8 mouse cellular contexts compared by ENCODE assay signal in the genomic region with DNA sequence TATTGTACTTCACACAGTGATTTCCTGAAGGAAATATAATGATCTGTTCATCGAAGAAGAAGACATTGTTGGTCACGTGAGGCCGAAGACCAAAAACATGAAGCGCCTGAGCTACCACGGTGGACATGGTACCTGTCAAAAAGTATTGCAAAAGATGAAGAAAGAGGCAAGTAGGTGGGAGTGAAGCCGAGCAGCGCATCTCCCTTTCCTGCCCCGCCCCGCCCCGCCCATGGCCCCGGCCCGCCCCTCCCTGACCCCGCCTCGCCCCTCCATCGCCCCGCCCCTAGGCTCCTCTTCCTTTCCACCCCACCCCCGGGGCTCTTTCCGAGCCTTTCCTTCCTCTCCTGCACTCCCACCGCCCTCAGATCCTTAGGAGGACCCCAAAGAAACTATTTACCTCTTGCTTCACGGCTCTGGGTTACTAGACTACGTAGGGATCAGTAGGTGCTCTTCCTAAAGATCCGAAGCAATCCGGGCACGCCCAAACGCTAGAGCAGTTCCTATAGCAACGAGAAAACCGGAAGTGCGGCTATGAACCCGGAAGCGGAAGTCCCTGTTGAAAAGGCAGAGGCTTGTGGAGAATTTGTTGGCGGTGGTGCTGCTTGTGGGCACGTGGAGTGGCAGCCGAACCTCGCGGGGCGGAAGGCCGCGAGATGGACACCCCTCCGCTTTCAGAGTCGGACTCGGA. TPM values are rescaled to one million over a fixed set of nuclear protein-coding genes. Genes with fewer than 3 reads are reported as not detected.
DNase-seq lines count a peak whose midpoint lies in the region; ATAC-seq and TF ChIP-seq lines count a peak whose summit lies in the region.

TSS of gene Cfap57 (minus strand) at position 499 of the 688 bp plus-strand sequence.
TSS of gene Ebna1bp2 (plus strand) at position 521 of the 688 bp plus-strand sequence.

- H3K4me2 ChIP-seq in hindbrain, postnatal 0 days (ENCODE audit: low read depth, low read length), result peak within 1 kb of the TSS; percentile 84

- peak; percentile 95 for ATAC-seq in hindbrain, postnatal 0 days
- peak; percentile 97 for ATAC-seq in megakaryocyte, adult 5-6 weeks (ENCODE audit: poor library complexity, severe bottlenecking)

- H3K4me1 ChIP-seq in hindbrain, postnatal 0 days (ENCODE audit: insufficient read depth, low read length), result peaks cover 8% of the 10 kb centered on the region; the same call in 1 of the 2 replicates

- peak within 1 kb of the TSS; percentile 53 for H3K9ac ChIP-seq in hindbrain, postnatal 0 days (replicated peaks; ENCODE audit: low read length)

- H3K36me3 ChIP-seq in hindbrain, postnatal 0 days (ENCODE audit: insufficient read depth, low read length), result peaks cover 18% of the 10 kb centered on the region

- intact Hi-C loops in left cerebral cortex, adult 2 months (cut with DNase I), result loop anchor here (5.0 to 10.0 kb wide), 2 partner anchors 213 to 554 kb away; partner anchors contain the start of genes Med8, Szt2 and Zfp691

- peak within 1 kb of the TSS; percentile 67; the same call in 1 of the 2 replicates for H3K27ac ChIP-seq in hindbrain, postnatal 0 days
- peak within 1 kb of the TSS; percentile 16 for H3K27ac ChIP-seq in left cerebral cortex, adult 2 months

- no peak for TF ChIP-seq CTCF in hindbrain, postnatal 0 days (IDR thresholded peaks at IDR 0.05; ENCODE audit: low read depth)
- TF ChIP-seq CTCF in left cerebral cortex, adult 2 months (IDR thresholded peaks at IDR 0.05), result no peak

- peak within 1 kb of the TSS; percentile 64 for H3K4me3 ChIP-seq in hindbrain, postnatal 0 days (ENCODE audit: low read length)
- peak within 1 kb of the TSS; percentile 54 for H3K4me3 ChIP-seq in left cerebral cortex, adult 2 months

- peak; percentile 76 for DNase-seq in WW6 (ENCODE audit: low read depth, low spot score)
- peak; percentile 50 to 80 for DNase-seq in cerebellum, postnatal 4 days (ENCODE audit: low spot score in 2 of 2)
- DNase-seq in gastrocnemius, adult 18-20 months (ENCODE audit: low spot score), result peak; percentile 94
- DNase-seq in hindbrain, postnatal 0 days (ENCODE audit: low spot score), result peak; percentile 96
- peak; percentile 83 to 86 for DNase-seq in left cerebral cortex, adult 2 months (ENCODE audit: extremely low spot score in 1 of 2, low spot score in 2 of 2)
- DNase-seq in right cerebral cortex, adult 2 months (ENCODE audit: low spot score in 2 of 2), result peak; percentile 93 to 96
- DNase-seq in urinary bladder, postnatal 14 days (ENCODE audit: low spot score), result peak; percentile 92

- no peaks in the 10 kb centered on the region for H3K27me3 ChIP-seq in hindbrain, postnatal 0 days (ENCODE audit: insufficient read depth, low read length)

- 2% methylated on average over 33 of the region's 41 CpGs for WGBS in hindbrain, postnatal 0 days

- no peaks in the 10 kb centered on the region; the same call in 1 of the 2 replicates for H3K9me3 ChIP-seq in hindbrain, postnatal 0 days (ENCODE audit: low read length)

RNA-seq across cellular contexts. Expression of gene Cfap57, which starts in this region (rescaled TPM):
- not detected for total RNA-seq in gastrocnemius, adult 18-20 months (2021)
- 0.65 and 1.3 TPM in 2 replicates for total RNA-seq in hindbrain, postnatal 0 days (2014; rRNA removed)
- polyA plus RNA-seq in hindbrain, postnatal 0 days (2015; fragmentation: Nextera tagmentation; extraction: Ambion mirVana), result 0.70 and 1.2 TPM in 2 replicates
- total RNA-seq in left cerebral cortex, adult 2 months (2021), result under 1 TPM; 0.72 to 0.82 TPM
- not detected in 2 replicates for total RNA-seq in megakaryocyte, adult 5-6 weeks (2015)
- 0.16 and 0.18 TPM in 2 replicates for total RNA-seq in megakaryocyte, adult 5-6 weeks (2017)

RNA-seq across cellular contexts. Expression of gene Ebna1bp2, which starts in this region (rescaled TPM):
- total RNA-seq in gastrocnemius, adult 18-20 months (2021), result 10 to 100 TPM; 23.6 to 26.9 TPM
- 31.6 and 40.0 TPM in 2 replicates for total RNA-seq in hindbrain, postnatal 0 days (2014; rRNA removed)
- 85.4 and 98.5 TPM in 2 replicates for polyA plus RNA-seq in hindbrain, postnatal 0 days (2015; fragmentation: Nextera tagmentation; extraction: Ambion mirVana)
- total RNA-seq in left cerebral cortex, adult 2 months (2021), result 10 to 100 TPM; 52.7 to 61.4 TPM
- 54.9 and 61.9 TPM in 2 replicates for total RNA-seq in megakaryocyte, adult 5-6 weeks (2015)
- total RNA-seq in megakaryocyte, adult 5-6 weeks (2017), result 46.8 and 63.7 TPM in 2 replicates

Comparison
In these comparisons a context has a peak if more than half of its experiments do, and no peak if none do; other contexts are left out.
1. Peak in every context shown above with its lines: DNase-seq, ATAC-seq, H3K4me3 ChIP-seq and H3K27ac ChIP-seq.